Comparison of ENCODE assay signal across 18 mouse cellular contexts in genomic region chrX:17712919-17713318, GRCm38 (mm10).
DNase-seq lines count a peak whose midpoint lies in the region; ATAC-seq and TF ChIP-seq lines count a peak whose summit lies in the region.
"Had no signal": no experiment of that assay in that cellular context is flagged by ENCODE, and none has a peak within 500 bp of the region (broad histone marks: within the 10 kb centered on the region; RNA-seq: fewer than 3 reads in every experiment).

No protein-coding gene starts in this region.

- H3K27ac ChIP-seq in hindbrain, embryonic 12.5 days, result no peak overlapping the region
- H3K27ac ChIP-seq in hindbrain, embryonic 10.5 days, result no peak overlapping the region
- H3K27ac ChIP-seq in neural tube, embryonic 12.5 days, result no peak overlapping the region
- H3K27ac ChIP-seq: embryonic facial prominence, embryonic 10.5 days; embryonic facial prominence, embryonic 12.5 days; forebrain, embryonic 13.5 days; forebrain, embryonic 15.5 days had no signal

- no peak overlapping the region for H3K4me3 ChIP-seq in hindbrain, embryonic 12.5 days
- H3K4me3 ChIP-seq in hindbrain, embryonic 10.5 days, result no peak overlapping the region
- H3K4me3 ChIP-seq in neural tube, embryonic 12.5 days, result no peak overlapping the region
- H3K4me3 ChIP-seq: embryonic facial prominence, embryonic 10.5 days; embryonic facial prominence, embryonic 12.5 days; forebrain, embryonic 13.5 days; forebrain, embryonic 15.5 days had no signal

- 64% methylated on average over 2 of the region's 2 CpGs for WGBS in hindbrain, embryonic 12.5 days
- WGBS in hindbrain, embryonic 10.5 days, result 82% methylated on average over 2 of the region's 2 CpGs
- WGBS in neural tube, embryonic 12.5 days, result 73% methylated on average over 2 of the region's 2 CpGs

- no peak for TF ChIP-seq POLR2A in brain, embryonic 14.5 days (IDR thresholded peaks at IDR 0.05; ENCODE audit: borderline replicate concordance, extremely low read depth, insufficient read depth, insufficient read length, poor library complexity, severe bottlenecking)

- no peaks in the 10 kb centered on the region for H3K9me3 ChIP-seq in hindbrain, embryonic 12.5 days (replicated peaks)
- H3K9me3 ChIP-seq in hindbrain, embryonic 10.5 days, result no peaks in the 10 kb centered on the region
- H3K9me3 ChIP-seq in neural tube, embryonic 12.5 days, result no peaks in the 10 kb centered on the region
- H3K9me3 ChIP-seq: embryonic facial prominence, embryonic 10.5 days; embryonic facial prominence, embryonic 12.5 days; forebrain, embryonic 13.5 days; forebrain, embryonic 15.5 days had no signal

- H3K27me3 ChIP-seq in hindbrain, embryonic 12.5 days, result no peaks in the 10 kb centered on the region
- H3K27me3 ChIP-seq in hindbrain, embryonic 10.5 days (ENCODE audit: insufficient read depth, poor library complexity, severe bottlenecking), result no peaks in the 10 kb centered on the region
- H3K27me3 ChIP-seq in neural tube, embryonic 12.5 days (replicated peaks), result no peaks in the 10 kb centered on the region
- H3K27me3 ChIP-seq: embryonic facial prominence, embryonic 12.5 days; forebrain, embryonic 13.5 days; forebrain, embryonic 15.5 days had no signal

- no peaks in the 10 kb centered on the region for H3K36me3 ChIP-seq in hindbrain, embryonic 12.5 days
- no peaks in the 10 kb centered on the region for H3K36me3 ChIP-seq in hindbrain, embryonic 10.5 days
- H3K36me3 ChIP-seq in neural tube, embryonic 12.5 days, result no peaks in the 10 kb centered on the region
- H3K36me3 ChIP-seq: embryonic facial prominence, embryonic 10.5 days; embryonic facial prominence, embryonic 12.5 days; forebrain, embryonic 15.5 days had no signal

- no peak overlapping the region for H3K4me2 ChIP-seq in hindbrain, embryonic 12.5 days (replicated peaks)
- no peak overlapping the region for H3K4me2 ChIP-seq in neural tube, embryonic 12.5 days (replicated peaks)
- H3K4me2 ChIP-seq: embryonic facial prominence, embryonic 12.5 days; forebrain, embryonic 13.5 days; forebrain, embryonic 15.5 days had no signal

- TF ChIP-seq CTCF in brain, embryonic 14.5 days (IDR thresholded peaks at IDR 0.05; ENCODE audit: borderline replicate concordance, extremely low read depth, insufficient read depth, insufficient read length), result no peak

- no peaks in the 10 kb centered on the region for H3K4me1 ChIP-seq in hindbrain, embryonic 12.5 days
- no peaks in the 10 kb centered on the region for H3K4me1 ChIP-seq in hindbrain, embryonic 10.5 days (replicated peaks)
- no peaks in the 10 kb centered on the region for H3K4me1 ChIP-seq in neural tube, embryonic 12.5 days
- H3K4me1 ChIP-seq: embryonic facial prominence, embryonic 10.5 days; embryonic facial prominence, embryonic 12.5 days; forebrain, embryonic 13.5 days; forebrain, embryonic 15.5 days had no signal

- H3K9ac ChIP-seq in hindbrain, embryonic 12.5 days, result no peak overlapping the region
- no peak overlapping the region for H3K9ac ChIP-seq in neural tube, embryonic 12.5 days
- H3K9ac ChIP-seq: embryonic facial prominence, embryonic 12.5 days; forebrain, embryonic 13.5 days; forebrain, embryonic 15.5 days had no signal

- no peak for DNase-seq in hindbrain, embryonic 10.5 days (ENCODE audit: low spot score)
- DNase-seq in neural tube, embryonic 10.5 days (ENCODE audit: extremely low spot score, low spot score), result no peak
- DNase-seq in brain, embryonic 14.5 days (ENCODE audit: low read depth), result peak; percentile 1
- DNase-seq in urinary bladder, adult 18-20 months (ENCODE audit: low spot score in 2 of 2), result no peak
- DNase-seq: adrenal gland, adult 2 months; adrenal gland, postnatal 10 days; adrenal gland, postnatal 25 days; cerebellum, adult 11-12 months; cerebellum, adult 2 months; cerebellum, adult 9-10 months; cerebellum, postnatal 10 days; cerebellum, postnatal 25 days had no signal

- 0 out of 2 replicates have a peak, but pooled peaks have one; percentile 46 for ATAC-seq in hindbrain, embryonic 12.5 days (ENCODE audit: low FRiP score)
- ATAC-seq in neural tube, embryonic 12.5 days (ENCODE audit: low FRiP score, low read depth), result peak; percentile 50; the same call in 1 of the 2 replicates
- ATAC-seq: forebrain, embryonic 13.5 days; forebrain, embryonic 15.5 days had no signal
